Mouse (Mus musculus) urinary bladder, postnatal 14 days (tissue): ENCODE measurements around the gene Mms19.
"Not testable (repeated sequence)": the region's sequence is repeated elsewhere in the genome, so short reads cannot be mapped to it uniquely, and the experiment has no call there.

Experiments used
- DNase-seq: peaks from one replicate; pipeline ENCODE4 v3.0.0; 2021; ENCODE audit warnings: low spot score

Gene Mms19

GRCm38 (mm10) chr19:41933179-41934086 lies 47.5 kb downstream of the Mms19 start, which contains the start of the genes Exosc1 and Zdhhc16:
TSS of gene Exosc1 (minus strand) at chr19:41933423.
TSS of gene Zdhhc16 (plus strand) at chr19:41933480.
- peak; percentile 97 for DNase-seq

GRCm38 (mm10) chr19:41932686-41933085 lies 48.3 kb downstream of the Mms19 start:
- no peak for DNase-seq

GRCm38 (mm10) chr19:41920412-41921067 lies 60.4 kb downstream of the Mms19 start:
- no peak for DNase-seq

GRCm38 (mm10) chr19:41919471-41919870 lies 61.5 kb downstream of the Mms19 start:
- DNase-seq: no peak

GRCm38 (mm10) chr19:41916853-41917252 lies 64.1 kb downstream of the Mms19 start:
- DNase-seq: no peak

- DNase-seq: no peak
Observed at GRCm38 (mm10) chr19:41915294-41915693, 65.7 kb downstream of the Mms19 start.

GRCm38 (mm10) chr19:41914592-41914882 lies 66.4 kb downstream of the Mms19 start:
- not testable (repeated sequence) for DNase-seq

GRCm38 (mm10) chr19:41913774-41914591 lies 67.0 kb downstream of the Mms19 start:
- no peak for DNase-seq

GRCm38 (mm10) chr19:41912121-41913080 lies 68.6 kb downstream of the Mms19 start:
- DNase-seq: peak; percentile 39

- peak; percentile 97 for DNase-seq
Observed at GRCm38 (mm10) chr19:41911178-41912073, 69.5 kb downstream of the Mms19 start, which contains the start of gene Pgam1. TSS of gene Pgam1 (plus strand) at chr19:41911923.

- DNase-seq: no peak
Observed at GRCm38 (mm10) chr19:41910396-41910795, 70.6 kb downstream of the Mms19 start.

- DNase-seq: no peak
Observed at GRCm38 (mm10) chr19:41908736-41909135, 72.2 kb downstream of the Mms19 start.

GRCm38 (mm10) chr19:41907079-41907760 lies 73.7 kb downstream of the Mms19 start:
- DNase-seq: peak; percentile 22

- DNase-seq: peak; percentile 38
Observed at GRCm38 (mm10) chr19:41906311-41907078, 74.5 kb downstream of the Mms19 start.

- DNase-seq: no peak
Observed at GRCm38 (mm10) chr19:41905246-41905645, 75.7 kb downstream of the Mms19 start.

- DNase-seq: no peak
Observed at GRCm38 (mm10) chr19:41902848-41903593, 77.9 kb downstream of the Mms19 start.

- peak; percentile 64 for DNase-seq
Observed at GRCm38 (mm10) chr19:41901696-41902095, 79.3 kb downstream of the Mms19 start.
